Mouse (Mus musculus) brain, embryonic 14.5 days (tissue): ENCODE measurements around the gene Tsc2.

Source experiments
- CTCF ChIP-seq: fragments of 200-500 bp; IDR thresholded peaks from 2 replicates; pipeline ENCODE4 v1.5.1; 2012; ENCODE audit warnings: inconsistent platforms, mild to moderate bottlenecking, moderate library complexity, borderline replicate concordance; ENCODE audit not compliant: insufficient read depth, insufficient read length; ENCODE audit errors: extremely low read depth
- POLR2A ChIP-seq: fragments of 200-500 bp; IDR thresholded peaks from 2 replicates; pipeline ENCODE4 v1.6.1; 2012; ENCODE audit warnings: mild to moderate bottlenecking, inconsistent platforms, borderline replicate concordance; ENCODE audit not compliant: poor library complexity, insufficient read depth, insufficient read length, severe bottlenecking; ENCODE audit errors: extremely low read depth

DNA sequence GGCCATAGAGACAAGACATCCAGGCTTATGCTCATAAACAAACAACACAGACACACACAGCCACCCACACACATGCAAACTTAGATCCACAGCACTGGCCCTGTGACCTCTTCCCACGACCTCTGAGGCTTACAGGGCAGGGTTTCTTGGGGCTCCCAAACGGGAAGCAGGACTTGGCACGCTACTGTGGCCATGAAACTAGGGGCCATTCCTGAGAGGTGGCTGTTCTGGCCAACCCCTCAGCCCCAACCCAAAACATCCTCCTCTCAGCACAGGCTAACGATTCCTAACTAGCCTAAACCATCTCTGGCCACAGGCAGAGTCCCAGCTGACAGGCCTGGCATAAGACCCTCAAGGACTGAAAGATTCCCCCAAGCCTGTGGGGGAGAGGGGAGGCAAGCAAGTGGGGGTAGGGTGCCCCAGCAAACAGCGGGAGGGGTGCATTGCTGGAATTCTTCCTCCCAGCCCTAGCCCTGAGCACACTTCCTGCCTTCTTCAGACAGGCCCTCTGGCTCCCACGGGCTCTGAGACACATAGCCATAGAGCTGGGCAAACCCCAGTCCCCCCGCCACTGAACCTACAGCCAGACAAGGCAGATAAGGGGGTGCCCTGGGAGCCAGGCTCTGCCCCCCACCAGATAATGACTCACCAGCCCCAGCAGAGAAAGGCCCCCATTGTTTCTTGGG, 11.7 kb upstream of the Tsc2 start:
- TF ChIP-seq POLR2A (no peak), CTCF (no peak)
